Mouse (Mus musculus): ENCODE data around the gene Slc25a43.
A peak's percentile ranks its signal among the peaks of the same experiment; 100 is the strongest.
"Not testable (repeated sequence)": the region's sequence is repeated elsewhere in the genome, so short reads cannot be mapped to it uniquely, and the experiment has no call there.

Gene Slc25a43

GRCm38 (mm10) chrX:36777694-36778093, 34.2 kb downstream of the Slc25a43 start:
- DNase-seq (ENCODE audit: low read depth, low spot score), result no peak

GRCm38 (mm10) chrX:36789360-36789759, 45.9 kb downstream of the Slc25a43 start:
- peak; percentile 23 for DNase-seq (ENCODE audit: low read depth, low spot score)

GRCm38 (mm10) chrX:36794571-36794970, 51.1 kb downstream of the Slc25a43 start:
- peak; percentile 19 for DNase-seq (ENCODE audit: low read depth, low spot score)

- DNase-seq (ENCODE audit: low read depth, low spot score), result peak; percentile 94
These were observed 52.1 kb downstream of the Slc25a43 start, which contains the start of gene Slc25a5 for GRCm38 (mm10) chrX:36795424-36796162. Gene Slc25a5, plus strand, starts transcription at chrX:36795651.

- DNase-seq (ENCODE audit: low read depth, low spot score), result peak; percentile 91
These were observed 52.7 kb downstream of the Slc25a43 start for GRCm38 (mm10) chrX:36796163-36796581.

- DNase-seq (ENCODE audit: low read depth, low spot score), result not testable (repeated sequence)
These were observed 53.3 kb downstream of the Slc25a43 start for GRCm38 (mm10) chrX:36796734-36797133.

GRCm38 (mm10) chrX:36799131-36799879, 55.8 kb downstream of the Slc25a43 start:
- DNase-seq (ENCODE audit: low read depth, low spot score), result peak; percentile 12

- no peak for DNase-seq (ENCODE audit: low read depth, low spot score)
These were observed 59.7 kb downstream of the Slc25a43 start for GRCm38 (mm10) chrX:36803189-36803588.

- no peak for DNase-seq (ENCODE audit: low read depth, low spot score)
These were observed 60.7 kb downstream of the Slc25a43 start for GRCm38 (mm10) chrX:36804196-36804595.

GRCm38 (mm10) chrX:36805466-36806235, 62.2 kb downstream of the Slc25a43 start:
- peak; percentile 70 for DNase-seq (ENCODE audit: low read depth, low spot score)

GRCm38 (mm10) chrX:36807360-36808317, 64.2 kb downstream of the Slc25a43 start:
- peak; percentile 97 for DNase-seq (ENCODE audit: low read depth, low spot score)

- DNase-seq (ENCODE audit: low read depth, low spot score), result no peak
These were observed 64.8 kb downstream of the Slc25a43 start for GRCm38 (mm10) chrX:36808318-36808683.

GRCm38 (mm10) chrX:36811377-36811776, 67.9 kb downstream of the Slc25a43 start:
- DNase-seq (ENCODE audit: low read depth, low spot score), result peak; percentile 28

GRCm38 (mm10) chrX:36814161-36814836, 70.8 kb downstream of the Slc25a43 start:
- DNase-seq (ENCODE audit: low read depth, low spot score), result no peak

GRCm38 (mm10) chrX:36815022-36815421, 71.6 kb downstream of the Slc25a43 start:
- no peak for DNase-seq (ENCODE audit: low read depth, low spot score)

GRCm38 (mm10) chrX:36815439-36815838, 72.0 kb downstream of the Slc25a43 start:
- DNase-seq (ENCODE audit: low read depth, low spot score), result no peak

GRCm38 (mm10) chrX:36816368-36816899, 73.0 kb downstream of the Slc25a43 start:
- DNase-seq (ENCODE audit: low read depth, low spot score), result no peak

- peak; percentile 90 for DNase-seq (ENCODE audit: low read depth, low spot score)
These were observed 73.5 kb downstream of the Slc25a43 start for GRCm38 (mm10) chrX:36816953-36817441.

- no peak for DNase-seq (ENCODE audit: low read depth, low spot score)
These were observed 76.1 kb downstream of the Slc25a43 start for GRCm38 (mm10) chrX:36819575-36819974.

- DNase-seq (ENCODE audit: low read depth, low spot score), result peak; percentile 73
These were observed 76.7 kb downstream of the Slc25a43 start for GRCm38 (mm10) chrX:36820201-36820600.
